Mouse (Mus musculus) thymus, adult 2 months (tissue): Measurements from ENCODE around the gene Celf2.

Experiments
- CTCF ChIP-seq: fragments of 200-500 bp; IDR thresholded peaks from 2 replicates; pipeline ENCODE4 v1.5.1; 2012; ENCODE audit warnings: mild to moderate bottlenecking, control low read depth, low read length, moderate library complexity, borderline replicate concordance; ENCODE audit not compliant: control insufficient read depth, poor library complexity, insufficient read depth; ENCODE audit errors: extremely low read depth
- POLR2A ChIP-seq: fragments of 200-500 bp; IDR thresholded peaks from 2 replicates; pipeline ENCODE4 v1.6.1; 2012; ENCODE audit warnings: mild to moderate bottlenecking, low read length, control low read depth, moderate library complexity; ENCODE audit not compliant: control insufficient read depth, poor library complexity, insufficient read depth; ENCODE audit errors: extremely low read depth

- no peak for TF ChIP-seq CTCF
- TF ChIP-seq POLR2A: no peak
Observed at GRCm38 (mm10) chr2:6882236-6882885, 627.0 kb downstream of the Celf2 start.
